8 mouse cellular contexts compared by ENCODE assay signal in the genomic region with DNA sequence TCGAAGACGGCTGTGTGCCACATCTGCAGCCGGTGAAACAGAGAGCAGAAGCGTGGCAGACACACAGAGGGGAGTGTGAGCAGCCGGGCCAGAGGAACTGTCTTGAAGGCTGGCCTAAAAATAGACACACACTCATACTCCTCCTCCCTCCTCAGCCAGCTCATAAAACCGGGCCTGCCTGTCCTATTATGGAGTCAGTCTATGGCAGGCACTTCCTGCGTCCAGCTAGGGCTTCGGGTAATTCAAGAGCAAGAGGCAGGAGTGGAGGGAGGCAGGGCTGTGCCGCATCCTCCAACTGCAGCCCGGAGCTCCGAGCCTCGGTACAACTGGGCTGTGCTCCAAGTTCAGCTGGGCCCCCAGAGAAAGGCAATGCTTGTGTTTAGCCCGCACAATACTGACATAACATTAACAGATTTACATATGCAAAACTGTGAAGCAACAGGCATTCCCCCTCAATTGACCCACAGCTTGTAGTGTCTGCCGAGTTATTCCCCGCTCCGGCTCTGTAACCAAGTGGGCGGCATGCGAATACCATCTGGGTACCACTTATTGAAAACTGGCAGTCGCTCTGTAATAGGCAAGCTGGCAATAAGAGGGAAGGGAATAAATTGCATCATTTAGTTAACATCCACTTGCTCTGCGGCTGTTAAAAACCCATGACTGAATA. TPM values are rescaled to one million over a fixed set of nuclear protein-coding genes. Genes with fewer than 3 reads are reported as not detected.
A peak's percentile ranks its signal among the peaks of the same experiment; 100 is the strongest.
DNase-seq lines count a peak whose midpoint lies in the region; ATAC-seq lines count a peak whose summit lies in the region.

No protein-coding gene starts in this region.

- no peaks in the 10 kb centered on the region for H3K9me3 ChIP-seq in intestine, embryonic 14.5 days (ENCODE audit: control insufficient read depth, low read length)

- H3K4me2 ChIP-seq in intestine, embryonic 14.5 days (ENCODE audit: low read length) = peak overlapping the region; percentile 42

- intact Hi-C loops in gastrocnemius, postnatal 36 days (cut with DNase I) = no loop called here

- peaks cover 52% of the 10 kb centered on the region for H3K4me1 ChIP-seq in intestine, embryonic 14.5 days (replicated peaks; ENCODE audit: control insufficient read depth, insufficient read depth, low read length)

- H3K36me3 ChIP-seq in intestine, embryonic 14.5 days (ENCODE audit: control insufficient read depth, insufficient read depth, low read length) = no peaks in the 10 kb centered on the region

- peak; percentile 96 for ATAC-seq in intestine, embryonic 14.5 days (replicated peaks; ENCODE audit: low FRiP score, low TSS enrichment, low read depth)
- ATAC-seq in megakaryocyte, adult 5-6 weeks (ENCODE audit: poor library complexity, severe bottlenecking) = peak; percentile 72

- WGBS in intestine, embryonic 14.5 days = 17% methylated on average over 20 of the region's 20 CpGs

- H3K27me3 ChIP-seq in intestine, embryonic 14.5 days (replicated peaks; ENCODE audit: control insufficient read depth, insufficient read depth, low read length) = no peaks in the 10 kb centered on the region

- 0 out of 2 replicates have a peak overlapping the region, but pooled peaks have one; percentile 4 for H3K4me3 ChIP-seq in intestine, embryonic 14.5 days (ENCODE audit: low read depth, low read length)

- peak; percentile 84 for DNase-seq in adipocyte (ENCODE audit: low spot score)
- peak; percentile 80 for DNase-seq in embryo, embryonic 10.5 days (ENCODE audit: low spot score)
- DNase-seq in gastrocnemius, postnatal 36 days = peak; percentile 56 to 67
- DNase-seq in intestine, embryonic 14.5 days (ENCODE audit: low spot score) = peak; percentile 82
- DNase-seq in left cerebral cortex, adult 9 months (ENCODE audit: low spot score in 2 of 2) = peak; percentile 59 to 80
- DNase-seq in right cerebral cortex, postnatal 10 days (ENCODE audit: low spot score in 2 of 2) = peak; percentile 83 to 91
- peak; percentile 47 to 73 for DNase-seq in urinary bladder, postnatal 36 days (ENCODE audit: low spot score in 2 of 2)

- H3K9ac ChIP-seq in intestine, embryonic 14.5 days (ENCODE audit: low read length) = peak overlapping the region; percentile 5; the same call in 1 of the 2 replicates

- H3K27ac ChIP-seq in intestine, embryonic 14.5 days (ENCODE audit: low read depth) = peak overlapping the region; percentile 94

RNA-seq across cellular contexts. Expression of a gene that starts 37.2 kb away (rescaled TPM):
- 10 to 100 TPM; 15.9 to 18.4 TPM for total RNA-seq in gastrocnemius, postnatal 36 days (2021)
- polyA plus RNA-seq in intestine, embryonic 14.5 days (2014; fragmentation: Nextera tagmentation; extraction: Ambion mirVana) = 133 and 149 TPM in 2 replicates
- 85.2 and 92.7 TPM in 2 replicates for total RNA-seq in megakaryocyte, adult 5-6 weeks (2015)
- 59.5 and 68.6 TPM in 2 replicates for total RNA-seq in megakaryocyte, adult 5-6 weeks (2017)

Comparison
In these comparisons a context has a peak if more than half of its experiments do, and no peak if none do; other contexts are left out.
1. Peak in every context shown above with its lines: DNase-seq, ATAC-seq, H3K4me3 ChIP-seq and H3K27ac ChIP-seq.